Mouse (Mus musculus): ENCODE results near the gene Accs.

DNA sequence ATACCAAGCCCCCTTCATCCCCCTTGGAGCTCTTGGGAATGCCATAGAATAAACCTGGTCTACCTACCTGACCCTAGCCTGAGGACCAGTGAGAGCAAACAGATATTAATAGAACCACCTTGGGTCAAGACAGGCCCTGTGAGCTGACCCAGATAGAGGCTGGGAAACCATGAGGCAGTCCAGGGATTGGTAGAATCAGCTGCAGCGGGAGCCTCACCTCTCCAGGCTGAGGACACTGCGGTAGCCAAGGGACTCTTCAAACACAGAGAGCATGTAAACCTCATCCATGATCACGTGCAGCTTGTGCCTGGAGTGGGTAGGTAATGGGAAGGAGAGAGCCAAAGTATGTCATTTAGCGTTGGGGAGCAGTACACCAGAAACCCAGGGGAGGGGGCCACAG is 10.8 kb downstream of the Accs start:
- TF ChIP-seq MAX (IDR thresholded peaks at IDR 0.05) (no peak), CTCF (IDR thresholded peaks at IDR 0.05; ENCODE audit: control insufficient read depth, insufficient read depth, insufficient read length) (no peak), USF1 (IDR thresholded peaks at IDR 0.05; ENCODE audit: low read depth) (no peak), MYOG (IDR thresholded peaks at IDR 0.05; ENCODE audit: control insufficient read depth, extremely low read depth, insufficient read length) (no peak), CEBPB (IDR thresholded peaks at IDR 0.05; ENCODE audit: low read depth) (no peak), MYOD1 (IDR thresholded peaks at IDR 0.05; ENCODE audit: control insufficient read depth, insufficient read length, low read depth) (no peak)

All from C2C12 (cell line).